Mouse (Mus musculus) limb, embryonic 11.5 days (tissue): Measurements from ENCODE around the gene Pgm5. TPM values are rescaled to one million over a fixed set of nuclear protein-coding genes. Genes with fewer than 3 reads are reported as not detected.

Experiments
- ATAC-seq: fragments of 200-750 bp; cut with Nextera tagmentation; 2 replicates; pipeline ENCODE4 v1.8.0; 2017; ENCODE audit warnings: low read depth; ENCODE audit not compliant: insufficient number of reproducible peaks, low FRiP score, low TSS enrichment
- DNase-seq: peaks from one replicate; pipeline ENCODE4 v3.0.0-alpha.2; 2015; ENCODE audit warnings: low spot score
- H3K27ac ChIP-seq: fragments of 300-500 bp; sonication (generic); replicated peaks from 2 replicates; pipeline ENCODE4 v1.5.1; 2014; ENCODE audit warnings: low read depth, mild to moderate bottlenecking, low read length
- H3K27me3 ChIP-seq: fragments of 300-500 bp; sonication (generic); 2 replicates; pipeline ENCODE4 v1.6.1; 2014; ENCODE audit warnings: mild to moderate bottlenecking, low read length, mixed read lengths; ENCODE audit not compliant: control insufficient read depth, insufficient read depth
- H3K36me3 ChIP-seq: fragments of 300-500 bp; sonication (generic); 2 replicates; pipeline ENCODE4 v1.6.1; 2014; ENCODE audit warnings: mild to moderate bottlenecking, low read length, moderate library complexity, mixed read lengths; ENCODE audit not compliant: control insufficient read depth, insufficient read depth
- H3K4me1 ChIP-seq: fragments of 300-500 bp; sonication (generic); 2 replicates; pipeline ENCODE4 v1.6.1; 2014; ENCODE audit warnings: low read length, mixed read lengths; ENCODE audit not compliant: control insufficient read depth, insufficient read depth
- H3K4me2 ChIP-seq: fragments of 300-500 bp; sonication (generic); 2 replicates; pipeline ENCODE4 v1.6.1; 2014; ENCODE audit warnings: low read depth, mild to moderate bottlenecking, moderate library complexity; ENCODE audit not compliant: severe bottlenecking
- H3K4me3 ChIP-seq: fragments of 300-500 bp; sonication (generic); 2 replicates; pipeline ENCODE4 v1.5.1; 2014; ENCODE audit warnings: low read depth, low read length
- H3K9ac ChIP-seq: fragments of 300-500 bp; sonication (generic); 2 replicates; pipeline ENCODE4 v1.6.1; 2014; ENCODE audit warnings: mild to moderate bottlenecking, low read length
- H3K9me3 ChIP-seq: fragments of 300-500 bp; sonication (generic); 2 replicates; pipeline ENCODE4 v1.6.1; 2016; ENCODE audit warnings: low read length; ENCODE audit not compliant: control insufficient read depth
- WGBS: fragments of 180-500 bp; shearing (Covaris S2); extraction: QIAGEN DNeasy Blood & Tissue Kit; methylation state at CpG from one replicate; pipeline ENCODE4 v1.1.7; 2014; 5-methylcytosine and 5-hydroxymethylcytosine counted together
- polyA plus RNA-seq: library from polyadenylated mRNA; unstranded; fragments of >200 nt; fragmentation: Nextera tagmentation; extraction: Ambion mirVana; gene quantifications from 2 replicates; pipeline ENCODE4 v1.2.1, GENCODE M21; 2014

Pgm5 gene
- polyA plus RNA-seq, 1 experiment from 2014 or later, result 1.7 TPM

DNA sequence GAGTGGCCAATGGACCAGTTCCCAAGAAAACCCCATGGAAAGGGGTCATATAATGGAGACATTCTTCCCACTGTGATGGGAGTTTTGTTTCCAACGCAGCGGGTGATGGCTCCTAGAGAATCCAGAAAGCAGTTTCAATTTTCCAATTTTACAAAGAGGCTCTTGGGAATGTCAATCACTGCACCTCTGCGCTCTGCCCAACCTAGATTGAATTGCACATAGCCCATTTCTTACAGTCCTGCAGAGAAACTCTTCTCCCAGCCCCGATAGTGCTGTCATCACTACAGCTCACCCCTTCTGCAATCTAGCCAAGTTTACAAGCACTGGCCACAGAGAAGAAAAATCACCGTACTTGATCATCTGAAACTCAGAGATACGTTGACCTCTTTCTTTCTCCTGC lies 119.0 kb downstream of the Pgm5 start:
- no peak overlapping the region for H3K4me3 ChIP-seq
- no peak for ATAC-seq
- no peaks in the 10 kb centered on the region for H3K36me3 ChIP-seq

DNA sequence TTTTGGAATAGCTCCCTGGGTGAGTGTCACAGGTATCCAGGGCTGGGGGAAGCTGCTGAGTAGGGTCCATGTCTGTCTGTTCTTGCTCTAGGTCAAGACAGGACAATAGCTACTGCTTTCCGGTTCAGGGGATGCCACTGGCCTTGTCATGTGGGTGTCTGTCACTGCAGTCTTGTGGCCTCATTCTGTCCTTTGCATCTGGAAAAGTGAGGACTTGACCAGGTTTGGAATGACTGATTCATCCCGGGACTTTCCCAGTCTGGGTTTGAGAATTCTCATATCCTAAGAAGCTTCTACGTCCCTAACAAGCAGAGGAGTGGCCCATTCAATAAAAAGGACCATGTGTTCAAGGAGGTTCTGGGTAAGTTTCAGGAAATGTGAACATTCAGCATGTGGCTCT lies 122.9 kb downstream of the Pgm5 start:
- H3K4me2 ChIP-seq, result no peak overlapping the region
- no peak overlapping the region for H3K27ac ChIP-seq
- WGBS, result 87% methylated on average over 3 of the region's 3 CpGs
- no peaks in the 10 kb centered on the region for H3K36me3 ChIP-seq
- no peaks in the 10 kb centered on the region for H3K4me1 ChIP-seq
- no peak overlapping the region for H3K9ac ChIP-seq
- H3K9me3 ChIP-seq, result no peaks in the 10 kb centered on the region
- H3K4me3 ChIP-seq, result no peak overlapping the region
- no peaks in the 10 kb centered on the region for H3K27me3 ChIP-seq
- DNase-seq (no peak), ATAC-seq (no peak)

More for the DNA sequence above, 119.0 kb downstream of the Pgm5 start:
- no peaks in the 10 kb centered on the region for H3K4me1 ChIP-seq
- H3K27me3 ChIP-seq, result no peaks in the 10 kb centered on the region
- no peak overlapping the region for H3K4me2 ChIP-seq
- H3K9me3 ChIP-seq, result no peaks in the 10 kb centered on the region
- WGBS, result 89% methylated on average over 6 of the region's 6 CpGs
- no peak overlapping the region for H3K27ac ChIP-seq
- H3K9ac ChIP-seq, result no peak overlapping the region
- DNase-seq, result no peak

DNA sequence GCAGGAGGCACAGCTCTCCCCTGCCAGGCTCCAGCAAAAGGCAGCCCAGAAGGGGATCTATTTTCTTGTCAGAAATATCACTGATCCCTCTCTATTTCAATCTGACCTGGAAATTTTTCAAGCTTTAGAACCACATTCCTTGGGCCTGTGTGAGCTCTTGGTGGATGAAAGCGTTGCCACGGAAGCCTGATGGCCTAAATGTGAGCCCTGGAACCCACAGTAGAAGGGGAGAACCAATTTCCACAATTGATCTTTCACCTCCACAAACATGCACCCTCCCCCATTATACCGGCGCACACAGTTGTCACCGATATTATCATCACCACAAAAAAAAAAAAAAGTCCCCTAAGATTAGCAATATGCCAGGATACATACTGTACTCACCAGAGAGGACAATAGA lies 123.6 kb downstream of the Pgm5 start:
- DNase-seq, result no peak
- Histone ChIP-seq H3K9me3 (no peaks in the 10 kb centered on the region), H3K4me1 (no peaks in the 10 kb centered on the region), H3K4me3 (no peak overlapping the region), H3K27me3 (no peaks in the 10 kb centered on the region), H3K36me3 (no peaks in the 10 kb centered on the region), H3K27ac (no peak overlapping the region), H3K4me2 (no peak overlapping the region), H3K9ac (no peak overlapping the region)
- ATAC-seq, result no peak
- WGBS, result 94% methylated on average over 5 of the region's 5 CpGs

DNA sequence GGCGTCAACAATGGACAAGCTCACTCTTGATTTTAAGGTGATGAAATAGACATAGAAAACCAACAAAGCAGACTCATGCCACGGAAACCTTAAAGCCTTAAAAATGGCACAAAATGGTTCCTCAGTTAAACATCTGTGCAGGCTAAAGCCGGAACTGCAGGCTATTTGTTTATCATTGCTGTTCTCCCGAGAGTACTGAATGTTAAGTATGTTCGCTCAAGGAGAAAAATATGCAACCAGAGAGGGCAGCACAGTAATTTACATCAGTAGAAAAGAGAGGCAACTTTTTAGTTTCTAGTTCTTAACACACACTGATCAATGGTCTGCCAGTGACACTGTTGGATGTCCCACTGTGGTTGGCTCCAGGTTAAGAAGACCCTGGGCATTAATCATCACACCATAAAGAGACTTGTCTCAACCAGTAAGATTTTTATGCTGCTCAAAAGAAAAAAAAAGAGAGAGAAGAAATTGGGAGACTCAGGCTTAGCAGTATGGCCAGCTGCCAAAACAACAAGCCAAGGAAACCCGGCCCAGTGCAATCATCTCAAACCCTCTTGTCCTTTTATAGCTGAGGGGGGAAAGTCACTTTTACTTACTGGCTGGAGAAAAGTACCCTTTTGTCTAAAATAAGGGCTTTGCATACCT lies 126.0 kb downstream of the Pgm5 start:
- Histone ChIP-seq H3K27me3 (no peaks in the 10 kb centered on the region), H3K9me3 (no peaks in the 10 kb centered on the region), H3K27ac (no peak overlapping the region), H3K9ac (no peak overlapping the region), H3K36me3 (no peaks in the 10 kb centered on the region), H3K4me2 (no peak overlapping the region), H3K4me3 (no peak overlapping the region), H3K4me1 (no peaks in the 10 kb centered on the region)
- DNase-seq, result no peak
- no peak for ATAC-seq
- 76% methylated on average over 6 of the region's 6 CpGs for WGBS

GRCm38 (mm10) chr19:24730661-24731060 lies 131.0 kb downstream of the Pgm5 start:
- Histone ChIP-seq H3K4me3 (no peak overlapping the region), H3K4me1 (no peaks in the 10 kb centered on the region), H3K27ac (no peak overlapping the region), H3K9me3 (no peaks in the 10 kb centered on the region), H3K27me3 (no peaks in the 10 kb centered on the region), H3K4me2 (no peak overlapping the region), H3K36me3 (no peaks in the 10 kb centered on the region), H3K9ac (no peak overlapping the region)
- ATAC-seq (no peak), DNase-seq (no peak)
- 88% methylated on average over 5 of the region's 5 CpGs for WGBS

DNA sequence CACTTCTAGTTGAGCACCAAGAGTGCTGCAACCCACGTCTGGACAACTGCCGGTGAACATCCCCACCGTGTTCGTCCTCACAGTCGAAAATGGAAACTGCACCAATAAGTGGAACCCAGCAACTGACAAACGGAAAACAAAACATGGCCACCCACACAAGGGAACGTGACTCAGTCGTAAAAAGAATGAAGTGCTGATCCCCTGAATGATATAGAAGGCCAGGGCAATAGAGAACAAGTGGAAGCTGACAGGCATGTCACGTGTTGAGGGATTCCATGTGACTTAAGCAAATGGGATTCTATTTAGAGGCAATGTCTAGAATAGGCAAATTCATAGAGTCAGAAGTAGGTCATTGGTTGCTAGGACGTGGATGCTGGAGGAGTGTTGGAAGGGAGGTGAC lies 137.3 kb downstream of the Pgm5 start:
- Histone ChIP-seq H3K4me3 (no peak overlapping the region), H3K27me3 (no peaks in the 10 kb centered on the region), H3K36me3 (no peaks in the 10 kb centered on the region), H3K4me2 (no peak overlapping the region), H3K9me3 (no peaks in the 10 kb centered on the region), H3K9ac (no peak overlapping the region), H3K27ac (no peak overlapping the region), H3K4me1 (no peaks in the 10 kb centered on the region)
- ATAC-seq (no peak), DNase-seq (no peak)
- 79% methylated on average over 10 of the region's 10 CpGs for WGBS

GRCm38 (mm10) chr19:24720448-24720847 lies 141.2 kb downstream of the Pgm5 start:
- Histone ChIP-seq H3K4me1 (no peaks in the 10 kb centered on the region), H3K27ac (no peak overlapping the region), H3K9me3 (no peaks in the 10 kb centered on the region), H3K4me3 (no peak overlapping the region), H3K36me3 (no peaks in the 10 kb centered on the region), H3K9ac (no peak overlapping the region), H3K27me3 (no peaks in the 10 kb centered on the region), H3K4me2 (no peak overlapping the region)
- DNase-seq (no peak), ATAC-seq (no peak)

- Histone ChIP-seq H3K4me3 (no peak overlapping the region), H3K9ac (no peak overlapping the region), H3K36me3 (no peaks in the 10 kb centered on the region), H3K4me1 (no peaks in the 10 kb centered on the region), H3K9me3 (no peaks in the 10 kb centered on the region), H3K4me2 (no peak overlapping the region), H3K27me3 (no peaks in the 10 kb centered on the region), H3K27ac (no peak overlapping the region)
- WGBS, result 83% methylated on average over 4 of the region's 4 CpGs
- ATAC-seq, result no peak
- no peak for DNase-seq
These were observed 142.2 kb downstream of the Pgm5 start for GRCm38 (mm10) chr19:24719504-24719903.

- ATAC-seq (no peak), DNase-seq (no peak)
- Histone ChIP-seq H3K36me3 (no peaks in the 10 kb centered on the region), H3K27ac (no peak overlapping the region), H3K27me3 (no peaks in the 10 kb centered on the region), H3K9me3 (no peaks in the 10 kb centered on the region), H3K4me1 (no peaks in the 10 kb centered on the region), H3K4me2 (no peak overlapping the region), H3K9ac (no peak overlapping the region), H3K4me3 (no peak overlapping the region)
- 91% methylated on average over 1 of the region's 1 CpGs for WGBS
These were observed 143.6 kb downstream of the Pgm5 start for GRCm38 (mm10) chr19:24718021-24718420.
